Mouse (Mus musculus): Measurements from ENCODE around the gene Gm13271. TPM values are rescaled to one million over a fixed set of nuclear protein-coding genes. Genes with fewer than 3 reads are reported as not detected.
"Not testable (repeated sequence)": the region's sequence is repeated elsewhere in the genome, so short reads cannot be mapped to it uniquely, and the experiment has no call there.

Gm13271 gene
- polyA plus RNA-seq, 1 experiment from 2014 or later, result not detected

DNA sequence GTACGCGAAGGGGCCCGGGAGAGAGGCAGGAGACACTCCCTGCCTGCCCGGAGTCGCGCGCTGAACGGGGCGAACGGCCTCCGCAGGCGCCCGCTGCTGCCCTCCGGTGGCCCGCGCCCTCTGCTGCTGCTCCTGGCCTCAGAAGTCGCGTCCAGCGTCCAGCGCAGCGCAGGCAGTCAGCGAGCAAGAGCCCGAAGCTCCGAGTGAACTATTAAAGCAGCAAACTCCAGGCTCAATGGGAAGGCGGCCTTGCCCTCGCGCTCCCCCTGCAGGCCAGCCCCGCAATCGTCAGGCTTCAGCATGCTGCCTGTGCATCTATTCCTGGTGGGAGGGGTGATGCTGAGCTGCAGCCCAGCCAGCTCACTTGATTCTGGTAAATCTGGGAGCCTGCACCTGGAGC is 24.9 kb downstream of the Gm13271 start, which contains the start of gene Gm13272:
Gene Gm13272, plus strand, starts transcription at position 301 of the 400 bp plus-strand sequence.
- not testable (repeated sequence) for H3K4me1 ChIP-seq (ENCODE audit: control insufficient read depth, insufficient read depth, low read length); H3K27ac ChIP-seq (ENCODE audit: low read depth, low read length); H3K9me3 ChIP-seq (ENCODE audit: control insufficient read depth, low read length); H3K9ac ChIP-seq (ENCODE audit: low read depth, low read length); H3K4me3 ChIP-seq (ENCODE audit: low read length); ATAC-seq (ENCODE audit: low FRiP score, low TSS enrichment); H3K27me3 ChIP-seq (ENCODE audit: control insufficient read depth, insufficient read depth, low read length); H3K36me3 ChIP-seq (ENCODE audit: control insufficient read depth, insufficient read depth, low read length); H3K4me2 ChIP-seq (replicated peaks; ENCODE audit: low read depth, low read length)
- no CpG with 5 or more reads among the region's 29 CpGs for WGBS

DNA sequence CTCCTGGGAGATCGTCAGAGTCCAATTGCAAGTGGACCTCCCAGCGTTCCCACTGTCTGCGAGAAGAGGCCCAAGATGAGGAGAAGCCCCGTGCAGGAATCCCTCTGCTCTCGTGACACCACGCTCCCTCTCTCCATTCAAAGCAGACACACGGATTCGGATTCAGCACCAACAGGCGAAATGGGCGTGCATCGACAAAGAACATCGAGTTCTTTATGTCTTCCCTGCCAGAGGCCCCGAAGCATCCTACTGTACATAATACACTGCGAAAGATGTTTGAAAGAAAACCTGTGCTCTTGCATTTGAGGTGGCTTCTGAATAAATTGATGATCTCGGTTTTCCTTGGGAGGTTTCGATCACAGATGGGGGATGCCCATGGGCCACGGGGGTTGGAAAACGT is 25.7 kb downstream of the Gm13271 start:
- H3K4me3 ChIP-seq (ENCODE audit: low read length); H3K27ac ChIP-seq (ENCODE audit: low read depth, low read length); H3K36me3 ChIP-seq (ENCODE audit: control insufficient read depth, insufficient read depth, low read length); H3K9ac ChIP-seq (ENCODE audit: low read depth, low read length); H3K4me2 ChIP-seq (replicated peaks; ENCODE audit: low read depth, low read length); ATAC-seq (ENCODE audit: low FRiP score, low TSS enrichment); H3K9me3 ChIP-seq (ENCODE audit: control insufficient read depth, low read length); H3K4me1 ChIP-seq (ENCODE audit: control insufficient read depth, insufficient read depth, low read length); H3K27me3 ChIP-seq (ENCODE audit: control insufficient read depth, insufficient read depth, low read length): not testable (repeated sequence)
- 44% methylated on average over 10 of the region's 18 CpGs for WGBS

DNA sequence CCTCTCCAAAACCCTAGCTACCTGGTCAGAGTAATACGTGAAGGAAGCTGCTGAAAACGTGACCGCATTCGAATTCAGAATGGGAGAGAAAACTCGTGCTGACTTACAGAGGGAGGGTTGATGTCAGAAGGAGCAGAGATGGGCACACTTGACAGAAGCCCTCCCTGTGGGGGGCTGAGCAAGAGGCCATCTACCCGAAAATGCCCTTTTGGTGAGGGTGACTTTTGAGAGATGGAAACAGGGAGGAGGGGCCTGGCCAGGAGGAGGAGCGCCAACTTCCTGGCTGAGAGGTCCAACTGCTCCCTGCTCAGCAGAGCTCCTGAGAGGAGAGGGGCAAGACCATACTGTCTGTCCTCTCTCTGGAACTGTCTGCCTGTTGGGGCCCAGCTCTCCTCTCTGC is 27.2 kb downstream of the Gm13271 start, which contains the start of gene Ifnz:
Gene Ifnz, plus strand, starts transcription at position 301 of the 400 bp plus-strand sequence.
- ATAC-seq (ENCODE audit: low FRiP score, low TSS enrichment); H3K27ac ChIP-seq (ENCODE audit: low read depth, low read length); H3K27me3 ChIP-seq (ENCODE audit: control insufficient read depth, insufficient read depth, low read length); H3K9ac ChIP-seq (ENCODE audit: low read depth, low read length); H3K4me3 ChIP-seq (ENCODE audit: low read length); H3K4me2 ChIP-seq (replicated peaks; ENCODE audit: low read depth, low read length); H3K4me1 ChIP-seq (ENCODE audit: control insufficient read depth, insufficient read depth, low read length); H3K9me3 ChIP-seq (ENCODE audit: control insufficient read depth, low read length); H3K36me3 ChIP-seq (ENCODE audit: control insufficient read depth, insufficient read depth, low read length): not testable (repeated sequence)
- WGBS, result 4% methylated on average over 2 of the region's 7 CpGs

DNA sequence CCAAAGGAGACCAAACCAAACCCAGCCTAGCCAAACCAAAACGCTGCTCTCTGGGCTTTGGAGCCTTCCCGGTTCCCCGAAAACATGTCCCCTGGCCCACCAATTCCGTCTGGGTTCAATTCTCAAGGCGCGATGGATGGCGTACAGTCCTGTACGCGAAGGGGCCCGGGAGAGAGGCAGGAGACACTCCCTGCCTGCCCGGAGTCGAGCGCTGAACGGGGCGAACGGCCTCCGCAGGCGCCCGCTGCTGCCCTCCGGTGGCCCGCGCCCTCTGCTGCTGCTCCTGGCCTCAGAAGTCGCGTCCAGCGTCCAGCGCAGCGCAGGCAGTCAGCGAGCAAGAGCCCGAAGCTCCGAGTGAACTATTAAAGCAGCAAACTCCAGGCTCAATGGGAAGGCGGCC is 27.7 kb downstream of the Gm13271 start:
- WGBS, result 0% methylated on average over 4 of the region's 31 CpGs

DNA sequence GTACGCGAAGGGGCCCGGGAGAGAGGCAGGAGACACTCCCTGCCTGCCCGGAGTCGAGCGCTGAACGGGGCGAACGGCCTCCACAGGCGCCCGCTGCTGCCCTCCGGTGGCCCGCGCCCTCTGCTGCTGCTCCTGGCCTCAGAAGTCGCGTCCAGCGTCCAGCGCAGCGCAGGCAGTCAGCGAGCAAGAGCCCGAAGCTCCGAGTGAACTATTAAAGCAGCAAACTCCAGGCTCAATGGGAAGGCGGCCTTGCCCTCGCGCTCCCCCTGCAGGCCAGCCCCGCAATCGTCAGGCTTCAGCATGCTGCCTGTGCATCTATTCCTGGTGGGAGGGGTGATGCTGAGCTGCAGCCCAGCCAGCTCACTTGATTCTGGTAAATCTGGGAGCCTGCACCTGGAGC is 30.7 kb downstream of the Gm13271 start, which contains the start of gene Gm13276:
Gene Gm13276, plus strand, starts transcription at position 301 of the 400 bp plus-strand sequence.
- not testable (repeated sequence) for H3K4me1 ChIP-seq (ENCODE audit: control insufficient read depth, insufficient read depth, low read length); H3K27ac ChIP-seq (ENCODE audit: low read depth, low read length); H3K27me3 ChIP-seq (ENCODE audit: control insufficient read depth, insufficient read depth, low read length); H3K9me3 ChIP-seq (ENCODE audit: control insufficient read depth, low read length); H3K4me3 ChIP-seq (ENCODE audit: low read length); H3K4me2 ChIP-seq (replicated peaks; ENCODE audit: low read depth, low read length); H3K9ac ChIP-seq (ENCODE audit: low read depth, low read length); ATAC-seq (ENCODE audit: low FRiP score, low TSS enrichment); H3K36me3 ChIP-seq (ENCODE audit: control insufficient read depth, insufficient read depth, low read length)
- no CpG with 5 or more reads among the region's 27 CpGs for WGBS

More for the DNA sequence above, 27.7 kb downstream of the Gm13271 start:
- not testable (repeated sequence) for H3K27ac ChIP-seq (ENCODE audit: low read depth, low read length); ATAC-seq (ENCODE audit: low FRiP score, low TSS enrichment); H3K4me2 ChIP-seq (replicated peaks; ENCODE audit: low read depth, low read length); H3K9ac ChIP-seq (ENCODE audit: low read depth, low read length); H3K4me3 ChIP-seq (ENCODE audit: low read length); H3K9me3 ChIP-seq (ENCODE audit: control insufficient read depth, low read length); H3K4me1 ChIP-seq (ENCODE audit: control insufficient read depth, insufficient read depth, low read length); H3K36me3 ChIP-seq (ENCODE audit: control insufficient read depth, insufficient read depth, low read length); H3K27me3 ChIP-seq (ENCODE audit: control insufficient read depth, insufficient read depth, low read length)

DNA sequence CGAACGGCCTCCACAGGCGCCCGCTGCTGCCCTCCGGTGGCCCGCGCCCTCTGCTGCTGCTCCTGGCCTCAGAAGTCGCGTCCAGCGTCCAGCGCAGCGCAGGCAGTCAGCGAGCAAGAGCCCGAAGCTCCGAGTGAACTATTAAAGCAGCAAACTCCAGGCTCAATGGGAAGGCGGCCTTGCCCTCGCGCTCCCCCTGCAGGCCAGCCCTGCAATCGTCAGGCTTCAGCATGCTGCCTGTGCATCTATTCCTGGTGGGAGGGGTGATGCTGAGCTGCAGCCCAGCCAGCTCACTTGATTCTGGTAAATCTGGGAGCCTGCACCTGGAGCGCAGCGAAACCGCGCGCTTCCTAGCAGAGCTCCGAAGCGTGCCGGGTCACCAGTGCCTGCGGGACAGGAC is 33.7 kb downstream of the Gm13271 start, which contains the start of gene Gm13277:
Gene Gm13277, plus strand, starts transcription at position 231 of the 400 bp plus-strand sequence.
- not testable (repeated sequence) for H3K27ac ChIP-seq (ENCODE audit: low read depth, low read length); H3K4me1 ChIP-seq (ENCODE audit: control insufficient read depth, insufficient read depth, low read length); H3K4me2 ChIP-seq (replicated peaks; ENCODE audit: low read depth, low read length); H3K9ac ChIP-seq (ENCODE audit: low read depth, low read length); H3K27me3 ChIP-seq (ENCODE audit: control insufficient read depth, insufficient read depth, low read length); H3K36me3 ChIP-seq (ENCODE audit: control insufficient read depth, insufficient read depth, low read length); H3K4me3 ChIP-seq (ENCODE audit: low read length); H3K9me3 ChIP-seq (ENCODE audit: control insufficient read depth, low read length); ATAC-seq (ENCODE audit: low FRiP score, low TSS enrichment)
- WGBS, result 0% methylated on average over 1 of the region's 28 CpGs

DNA sequence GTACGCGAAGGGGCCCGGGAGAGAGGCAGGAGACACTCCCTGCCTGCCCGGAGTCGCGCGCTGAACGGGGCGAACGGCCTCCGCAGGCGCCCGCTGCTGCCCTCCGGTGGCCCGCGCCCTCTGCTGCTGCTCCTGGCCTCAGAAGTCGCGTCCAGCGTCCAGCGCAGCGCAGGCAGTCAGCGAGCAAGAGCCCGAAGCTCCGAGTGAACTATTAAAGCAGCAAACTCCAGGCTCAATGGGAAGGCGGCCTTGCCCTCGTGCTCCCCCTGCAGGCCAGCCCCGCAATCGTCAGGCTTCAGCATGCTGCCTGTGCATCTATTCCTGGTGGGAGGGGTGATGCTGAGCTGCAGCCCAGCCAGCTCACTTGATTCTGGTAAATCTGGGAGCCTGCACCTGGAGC is 36.6 kb downstream of the Gm13271 start, which contains the start of gene Gm13278:
Gene Gm13278, plus strand, starts transcription at position 301 of the 400 bp plus-strand sequence.
- not testable (repeated sequence) for H3K4me3 ChIP-seq (ENCODE audit: low read length); H3K9me3 ChIP-seq (ENCODE audit: control insufficient read depth, low read length); H3K9ac ChIP-seq (ENCODE audit: low read depth, low read length); H3K4me2 ChIP-seq (replicated peaks; ENCODE audit: low read depth, low read length); H3K27ac ChIP-seq (ENCODE audit: low read depth, low read length); ATAC-seq (ENCODE audit: low FRiP score, low TSS enrichment); H3K27me3 ChIP-seq (ENCODE audit: control insufficient read depth, insufficient read depth, low read length); H3K36me3 ChIP-seq (ENCODE audit: control insufficient read depth, insufficient read depth, low read length); H3K4me1 ChIP-seq (ENCODE audit: control insufficient read depth, insufficient read depth, low read length)
- no CpG with 5 or more reads among the region's 28 CpGs for WGBS

DNA sequence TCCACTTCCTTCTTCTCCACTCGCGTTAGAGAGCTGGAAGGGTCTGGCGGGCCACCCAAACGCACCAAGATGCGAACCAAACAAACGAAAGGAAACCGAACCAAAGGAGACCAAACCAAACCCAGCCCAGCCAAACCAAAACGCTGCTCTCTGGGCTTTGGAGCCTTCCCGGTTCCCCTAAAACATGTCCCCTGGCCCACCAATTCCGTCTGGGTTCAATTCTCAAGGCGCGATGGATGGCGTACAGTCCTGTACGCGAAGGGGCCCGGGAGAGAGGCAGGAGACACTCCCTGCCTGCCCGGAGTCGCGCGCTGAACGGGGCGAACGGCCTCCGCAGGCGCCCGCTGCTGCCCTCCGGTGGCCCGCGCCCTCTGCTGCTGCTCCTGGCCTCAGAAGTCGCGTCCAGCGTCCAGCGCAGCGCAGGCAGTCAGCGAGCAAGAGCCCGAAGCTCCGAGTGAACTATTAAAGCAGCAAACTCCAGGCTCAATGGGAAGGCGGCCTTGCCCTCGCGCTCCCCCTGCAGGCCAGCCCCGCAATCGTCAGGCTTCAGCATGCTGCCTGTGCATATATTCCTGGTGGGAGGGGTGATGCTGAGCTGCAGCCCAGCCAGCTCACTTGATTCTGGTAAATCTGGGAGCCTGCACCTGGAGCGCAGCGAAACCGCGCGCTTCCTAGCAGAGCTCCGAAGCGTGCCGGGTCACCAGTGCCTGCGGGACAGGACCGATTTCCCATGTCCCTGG is 39.4 kb downstream of the Gm13271 start, which contains the start of gene Gm13275:
Gene Gm13275, plus strand, starts transcription at position 552 of the 740 bp plus-strand sequence.
- H3K27me3 ChIP-seq (ENCODE audit: control insufficient read depth, insufficient read depth, low read length); ATAC-seq (ENCODE audit: low FRiP score, low TSS enrichment): not testable (repeated sequence)

DNA sequence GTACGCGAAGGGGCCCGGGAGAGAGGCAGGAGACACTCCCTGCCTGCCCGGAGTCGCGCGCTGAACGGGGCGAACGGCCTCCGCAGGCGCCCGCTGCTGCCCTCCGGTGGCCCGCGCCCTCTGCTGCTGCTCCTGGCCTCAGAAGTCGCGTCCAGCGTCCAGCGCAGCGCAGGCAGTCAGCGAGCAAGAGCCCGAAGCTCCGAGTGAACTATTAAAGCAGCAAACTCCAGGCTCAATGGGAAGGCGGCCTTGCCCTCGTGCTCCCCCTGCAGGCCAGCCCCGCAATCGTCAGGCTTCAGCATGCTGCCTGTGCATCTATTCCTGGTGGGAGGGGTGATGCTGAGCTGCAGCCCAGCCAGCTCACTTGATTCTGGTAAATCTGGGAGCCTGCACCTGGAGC is 42.4 kb downstream of the Gm13271 start, which contains the start of gene Gm13279:
Gene Gm13279, plus strand, starts transcription at position 301 of the 400 bp plus-strand sequence.
- not testable (repeated sequence) for H3K27ac ChIP-seq (ENCODE audit: low read depth, low read length); H3K9ac ChIP-seq (ENCODE audit: low read depth, low read length); H3K27me3 ChIP-seq (ENCODE audit: control insufficient read depth, insufficient read depth, low read length); H3K4me2 ChIP-seq (replicated peaks; ENCODE audit: low read depth, low read length); H3K9me3 ChIP-seq (ENCODE audit: control insufficient read depth, low read length); ATAC-seq (ENCODE audit: low FRiP score, low TSS enrichment); H3K4me3 ChIP-seq (ENCODE audit: low read length); H3K36me3 ChIP-seq (ENCODE audit: control insufficient read depth, insufficient read depth, low read length); H3K4me1 ChIP-seq (ENCODE audit: control insufficient read depth, insufficient read depth, low read length)
- WGBS, result no CpG with 5 or more reads among the region's 28 CpGs

More for the DNA sequence above, 39.4 kb downstream of the Gm13271 start, which contains the start of gene Gm13275:
- not testable (repeated sequence) for H3K4me1 ChIP-seq (ENCODE audit: control insufficient read depth, insufficient read depth, low read length); H3K9ac ChIP-seq (ENCODE audit: low read depth, low read length); H3K9me3 ChIP-seq (ENCODE audit: control insufficient read depth, low read length); H3K36me3 ChIP-seq (ENCODE audit: control insufficient read depth, insufficient read depth, low read length); H3K4me3 ChIP-seq (ENCODE audit: low read length); H3K4me2 ChIP-seq (replicated peaks; ENCODE audit: low read depth, low read length); H3K27ac ChIP-seq (ENCODE audit: low read depth, low read length)
- WGBS, result 0% methylated on average over 7 of the region's 52 CpGs
